25 mouse cellular contexts compared by ENCODE assay signal in genomic region chr9:101677563-101677962, GRCm38 (mm10).
A peak's percentile ranks its signal among the peaks of the same experiment; 100 is the strongest.
DNase-seq lines count a peak whose midpoint lies in the region; ATAC-seq lines count a peak whose summit lies in the region.
"Had no signal": no experiment of that assay in that cellular context is flagged by ENCODE, and none has a peak within 500 bp of the region (broad histone marks: within the 10 kb centered on the region; RNA-seq: fewer than 3 reads in every experiment).

No protein-coding gene starts in this region.

- H3K27ac ChIP-seq in heart, embryonic 11.5 days (ENCODE audit: low read depth, low read length), result no peak overlapping the region
- no peak overlapping the region for H3K27ac ChIP-seq in heart, embryonic 12.5 days (ENCODE audit: poor library complexity, severe bottlenecking)
- H3K27ac ChIP-seq: embryonic facial prominence, embryonic 10.5 days; embryonic facial prominence, embryonic 13.5 days; forebrain, embryonic 12.5 days; forebrain, embryonic 15.5 days; hindbrain, embryonic 10.5 days; hindbrain, embryonic 13.5 days; intestine, embryonic 15.5 days had no signal

- peak; percentile 93 for DNase-seq in heart, adult 11 months
- DNase-seq in heart, adult 8-10 months (ENCODE audit: low spot score), result peak; percentile 51
- DNase-seq in heart, adult 9 months (ENCODE audit: low spot score in 2 of 2), result peak; percentile 29 to 51
- DNase-seq in heart, postnatal 4 days, result peak; percentile 33
- no peak for DNase-seq in testis, postnatal 14 days (ENCODE audit: low spot score)
- DNase-seq: adrenal gland, postnatal 10 days; cerebellum, adult 11 months; cerebellum, adult 2 months; cerebellum, adult 9-11 months; cerebellum, postnatal 25 days; embryo, embryonic 11 days; gastrocnemius, postnatal 25 days; kidney, adult 11 months had no signal

- H3K36me3 ChIP-seq in heart, embryonic 11.5 days (ENCODE audit: control insufficient read depth, insufficient read depth, low read length), result no peaks in the 10 kb centered on the region
- no peaks in the 10 kb centered on the region for H3K36me3 ChIP-seq in heart, embryonic 12.5 days
- H3K36me3 ChIP-seq: embryonic facial prominence, embryonic 10.5 days; embryonic facial prominence, embryonic 13.5 days; forebrain, embryonic 12.5 days; forebrain, embryonic 15.5 days; hindbrain, embryonic 10.5 days; hindbrain, embryonic 13.5 days; intestine, embryonic 15.5 days had no signal

- ATAC-seq in heart, embryonic 11.5 days (replicated peaks; ENCODE audit: insufficient number of reproducible peaks, low FRiP score, low TSS enrichment), result no peak
- ATAC-seq in heart, embryonic 12.5 days (ENCODE audit: insufficient number of reproducible peaks, low FRiP score), result no peak
- ATAC-seq: activated CD4-positive, CD25-positive, alpha-beta regulatory T cell, adult 4 months; forebrain, embryonic 15.5 days; hindbrain, embryonic 16.5 days; intestine, embryonic 15.5 days had no signal

- WGBS in heart, embryonic 11.5 days (ENCODE audit: insufficient replicate concordance), result 84% methylated on average over 2 of the region's 2 CpGs
- 73% methylated on average over 2 of the region's 2 CpGs for WGBS in heart, embryonic 12.5 days

- no peaks in the 10 kb centered on the region for H3K4me1 ChIP-seq in heart, embryonic 11.5 days (ENCODE audit: control insufficient read depth, insufficient read depth, low read length)
- H3K4me1 ChIP-seq in heart, embryonic 12.5 days (replicated peaks), result no peaks in the 10 kb centered on the region
- H3K4me1 ChIP-seq: embryonic facial prominence, embryonic 10.5 days; embryonic facial prominence, embryonic 13.5 days; forebrain, embryonic 12.5 days; forebrain, embryonic 15.5 days; hindbrain, embryonic 13.5 days; intestine, embryonic 15.5 days had no signal

- no peak overlapping the region for H3K9ac ChIP-seq in heart, embryonic 11.5 days (ENCODE audit: low read depth, low read length)
- H3K9ac ChIP-seq in heart, embryonic 12.5 days, result no peak overlapping the region
- H3K9ac ChIP-seq: embryonic facial prominence, embryonic 13.5 days; forebrain, embryonic 12.5 days; forebrain, embryonic 15.5 days; hindbrain, embryonic 13.5 days; intestine, embryonic 15.5 days had no signal

- H3K4me2 ChIP-seq in heart, embryonic 11.5 days, result no peak overlapping the region
- H3K4me2 ChIP-seq in heart, embryonic 12.5 days, result no peak overlapping the region
- H3K4me2 ChIP-seq: embryonic facial prominence, embryonic 13.5 days; forebrain, embryonic 12.5 days; forebrain, embryonic 15.5 days; hindbrain, embryonic 13.5 days; intestine, embryonic 15.5 days had no signal

- no peaks in the 10 kb centered on the region for H3K9me3 ChIP-seq in heart, embryonic 11.5 days (replicated peaks; ENCODE audit: control insufficient read depth, low read length)
- H3K9me3 ChIP-seq in heart, embryonic 12.5 days (replicated peaks), result no peaks in the 10 kb centered on the region
- H3K9me3 ChIP-seq: embryonic facial prominence, embryonic 10.5 days; embryonic facial prominence, embryonic 13.5 days; forebrain, embryonic 12.5 days; forebrain, embryonic 15.5 days; hindbrain, embryonic 10.5 days; hindbrain, embryonic 13.5 days; intestine, embryonic 15.5 days had no signal

- H3K4me3 ChIP-seq in heart, embryonic 11.5 days (ENCODE audit: low read depth, low read length), result no peak overlapping the region
- no peak overlapping the region for H3K4me3 ChIP-seq in heart, embryonic 12.5 days
- H3K4me3 ChIP-seq: embryonic facial prominence, embryonic 10.5 days; embryonic facial prominence, embryonic 13.5 days; erythroblast, embryonic 14.5 days; forebrain, embryonic 12.5 days; forebrain, embryonic 15.5 days; hindbrain, embryonic 10.5 days; hindbrain, embryonic 13.5 days; intestine, embryonic 15.5 days had no signal

- H3K27me3 ChIP-seq in heart, embryonic 11.5 days (ENCODE audit: control insufficient read depth, insufficient read depth, low read length), result no peaks in the 10 kb centered on the region
- H3K27me3 ChIP-seq in heart, embryonic 12.5 days (replicated peaks), result no peaks in the 10 kb centered on the region
- H3K27me3 ChIP-seq: embryonic facial prominence, embryonic 13.5 days; forebrain, embryonic 12.5 days; forebrain, embryonic 15.5 days; hindbrain, embryonic 13.5 days; intestine, embryonic 15.5 days had no signal
